Mouse (Mus musculus) CH12.LX (cell line): ENCODE results near the gene Cpz. TPM values are rescaled to one million over a fixed set of nuclear protein-coding genes. Genes with fewer than 3 reads are reported as not detected.

Experiments
- DNase-seq: peaks from one replicate; pipeline ENCODE4 v3.0.0-alpha.2; 2013; ENCODE audit errors: extremely low read depth
- H3K27ac ChIP-seq: 2 replicates; pipeline ENCODE4 v1.5.1; 2012; ENCODE audit warnings: low read depth, mild to moderate bottlenecking, control low read depth, moderate library complexity; ENCODE audit not compliant: insufficient read depth
- H3K27me3 ChIP-seq: replicated peaks from 2 replicates; pipeline ENCODE3; 2012; ENCODE audit warnings: inconsistent platforms
- H3K36me3 ChIP-seq, 2 experiments: replicated peaks in 1 of 2; 2 replicates each; pipeline versions ENCODE3 to v1.6.1; 2012; ENCODE audit warnings: inconsistent platforms in 1 of 2, low read length in 1 of 2, mild to moderate bottlenecking in 1 of 2, mixed read lengths in 1 of 2, moderate library complexity in 1 of 2; ENCODE audit not compliant: control insufficient read depth in 1 of 2, insufficient read depth in 1 of 2
- H3K4me1 ChIP-seq, 2 experiments: 2 replicates each; pipeline ENCODE4 v1.6.1; 2012; ENCODE audit warnings: inconsistent platforms in 1 of 2, moderate library complexity in 1 of 2; ENCODE audit not compliant: insufficient read depth in 2 of 2, control insufficient read depth in 1 of 2
- H3K4me2 ChIP-seq: 2 replicates; pipeline ENCODE4 v1.6.1; 2012; ENCODE audit warnings: low read depth, mild to moderate bottlenecking, control low read depth; ENCODE audit not compliant: poor library complexity, insufficient read depth, severe bottlenecking
- H3K4me3 ChIP-seq, 3 experiments: fragments of 150-350 bp in 1 of 3; sonication (generic) in 1 of 3; replicated peaks in 1 of 3; 2 replicates each; pipeline versions ENCODE3 to v1.5.1; 2011 to 2012; ENCODE audit warnings: low read depth in 2 of 3, low read length in 2 of 3, mild to moderate bottlenecking in 2 of 3, moderate library complexity in 2 of 3, control low read depth in 1 of 3, improper control_type of control experiment in 1 of 3, inconsistent platforms in 1 of 3, mixed read lengths in 1 of 3; ENCODE audit not compliant: poor library complexity in 1 of 3
- H3K79me2 ChIP-seq: replicated peaks from 2 replicates; pipeline ENCODE4 v1.6.1; 2012; ENCODE audit warnings: mild to moderate bottlenecking, moderate library complexity; ENCODE audit not compliant: control insufficient read depth, poor library complexity, insufficient read depth, severe bottlenecking; ENCODE audit errors: extremely low read depth
- H3K9ac ChIP-seq: 2 replicates; pipeline ENCODE4 v1.6.1; 2012; ENCODE audit warnings: low read depth, mild to moderate bottlenecking, control low read depth, moderate library complexity; ENCODE audit not compliant: insufficient read depth
- H3K9me3 ChIP-seq: replicated peaks from 2 replicates; pipeline ENCODE3; 2012; ENCODE audit warnings: low read length, inconsistent platforms, mixed read lengths
- CHD1 ChIP-seq: IDR thresholded peaks from 2 replicates; pipeline ENCODE4 v1.6.1; 2012; ENCODE audit warnings: low read depth, low read length, improper control_type of control experiment, inconsistent platforms
- EP300 ChIP-seq: IDR thresholded peaks from 2 replicates; pipeline ENCODE4 v1.6.1; 2011; ENCODE audit warnings: low read length, improper control_type of control experiment
- GABPA ChIP-seq: IDR thresholded peaks from 2 replicates; pipeline ENCODE4 v1.6.1; 2012; ENCODE audit warnings: low read depth, low read length, improper control_type of control experiment, inconsistent platforms; ENCODE audit not compliant: insufficient replicate concordance
- HCFC1 ChIP-seq: IDR thresholded peaks from 2 replicates; pipeline ENCODE4 v1.6.1; 2012; ENCODE audit warnings: low read depth, mild to moderate bottlenecking, inconsistent platforms, low read length, improper control_type of control experiment
- KAT2A ChIP-seq: IDR thresholded peaks from 2 replicates; pipeline ENCODE4 v1.6.1; 2012; ENCODE audit warnings: low read length, improper control_type of control experiment, inconsistent platforms; ENCODE audit not compliant: insufficient replicate concordance
- MAFK ChIP-seq: IDR thresholded peaks from 2 replicates; pipeline ENCODE4 v1.6.1; 2011; ENCODE audit warnings: low read length, improper control_type of control experiment; ENCODE audit not compliant: insufficient replicate concordance
- MAX ChIP-seq: IDR thresholded peaks from 2 replicates; pipeline ENCODE4 v1.6.1; 2011; ENCODE audit warnings: low read length, improper control_type of control experiment
- MXI1 ChIP-seq: IDR thresholded peaks from 2 replicates; pipeline ENCODE4 v1.6.1; 2011; ENCODE audit warnings: mild to moderate bottlenecking, low read depth, low read length, improper control_type of control experiment
- NELFE ChIP-seq: IDR thresholded peaks from 2 replicates; pipeline ENCODE4 v1.6.1; 2011; ENCODE audit warnings: low read depth, low read length, improper control_type of control experiment
- POLR2AphosphoS2 ChIP-seq: IDR thresholded peaks from 2 replicates; pipeline ENCODE4 v1.6.1; 2011; ENCODE audit warnings: low read depth, low read length, improper control_type of control experiment
- TCF12 ChIP-seq: IDR thresholded peaks from 2 replicates; pipeline ENCODE4 v1.6.1; 2014; ENCODE audit warnings: low read depth, mild to moderate bottlenecking, inconsistent platforms, low read length, improper control_type of control experiment
- UBTF ChIP-seq: IDR thresholded peaks from 2 replicates; pipeline ENCODE4 v1.6.1; 2012; ENCODE audit warnings: low read depth, mild to moderate bottlenecking, inconsistent platforms, low read length, improper control_type of control experiment, moderate library complexity
- ZC3H11A ChIP-seq: IDR thresholded peaks from 2 replicates; pipeline ENCODE4 v1.6.1; 2012; ENCODE audit warnings: low read depth, mild to moderate bottlenecking, inconsistent platforms, low read length, improper control_type of control experiment
- ZKSCAN1 ChIP-seq: IDR thresholded peaks from 2 replicates; pipeline ENCODE4 v1.6.1; 2012; ENCODE audit warnings: low read depth, inconsistent platforms, low read length, improper control_type of control experiment, borderline replicate concordance
- dilution Hi-C: fragments of 300-500 bp; cut with MboI; formaldehyde crosslinking; loops from 2 replicates; pipeline ENCODE4 v1.14.3; 2020; ENCODE audit warnings: low sequenced_read_pairs; ENCODE audit not compliant: extremely low pct_unique_long_range_greater_than_20kb, extremely low pct_ligation_motif_present
- in situ Hi-C: fragments of 300-500 bp; cut with MboI; formaldehyde crosslinking; loops from 3 replicates; pipeline ENCODE4 v1.14.3; 2019; ENCODE audit warnings: low sequenced_read_pairs, low pct_ligation_motif_present, low pct_unique_long_range_greater_than_20kb, mixed read lengths
- polyA plus RNA-seq: library from polyadenylated mRNA; unstranded; fragments of >175 nt; gene quantifications from 2 replicates; pipeline ENCODE4 v1.2.1, GENCODE M21; 2012; ENCODE audit warnings: low read depth; ENCODE audit not compliant: insufficient read length
- total RNA-seq, 2 experiments: library from RNA; depleted of rRNA; stranded (reverse); fragments of 300-350 nt in 1 of 2; fragments of >200 nt in 1 of 2; gene quantifications; 2 replicates each; pipeline ENCODE4 v1.2.3; 2012 to 2014

Gene Cpz
- total and polyA plus RNA-seq, 3 experiments, result not detected

- no peak overlapping the region for H3K4me3 ChIP-seq
- no peak for DNase-seq
- in situ Hi-C loops (no loop called here), dilution Hi-C loops (no loop called here)
- no peak overlapping the region for H3K27ac ChIP-seq
- no peaks in the 10 kb centered on the region for H3K36me3 ChIP-seq
- peaks cover 6% of the 10 kb centered on the region for H3K9me3 ChIP-seq
- H3K27me3 ChIP-seq, result peaks cover 87% of the 10 kb centered on the region
- no peak overlapping the region for H3K4me2 ChIP-seq
- TF ChIP-seq POLR2AphosphoS2 (no peak), MAX (no peak), GABPA (no peak), EP300 (no peak), MXI1 (no peak), UBTF (no peak), ZKSCAN1 (no peak)
- H3K4me1 ChIP-seq, result no peaks in the 10 kb centered on the region; a peak in 1 of 4 replicates
- H3K9ac ChIP-seq, result no peak overlapping the region
- no peaks in the 10 kb centered on the region for H3K79me2 ChIP-seq
These were observed 15.1 kb upstream of the Cpz start for GRCm38 (mm10) chr5:35540555-35540954.

GRCm38 (mm10) chr5:35539576-35539975 is 14.1 kb upstream of the Cpz start:
- TF ChIP-seq TCF12, result no peak
- no peak for TF ChIP-seq MAFK
- Histone ChIP-seq H3K9me3 (peaks cover 6% of the 10 kb centered on the region), H3K4me1 (no peaks in the 10 kb centered on the region; a peak in 1 of 4 replicates), H3K9ac (no peak overlapping the region), H3K79me2 (no peaks in the 10 kb centered on the region), H3K4me2 (no peak overlapping the region), H3K27ac (no peak overlapping the region), H3K4me3 (no peak overlapping the region), H3K36me3 (no peaks in the 10 kb centered on the region), H3K27me3 (peaks cover 81% of the 10 kb centered on the region)
- in situ Hi-C loops (no loop called here), dilution Hi-C loops (no loop called here)
- DNase-seq, result no peak

DNA sequence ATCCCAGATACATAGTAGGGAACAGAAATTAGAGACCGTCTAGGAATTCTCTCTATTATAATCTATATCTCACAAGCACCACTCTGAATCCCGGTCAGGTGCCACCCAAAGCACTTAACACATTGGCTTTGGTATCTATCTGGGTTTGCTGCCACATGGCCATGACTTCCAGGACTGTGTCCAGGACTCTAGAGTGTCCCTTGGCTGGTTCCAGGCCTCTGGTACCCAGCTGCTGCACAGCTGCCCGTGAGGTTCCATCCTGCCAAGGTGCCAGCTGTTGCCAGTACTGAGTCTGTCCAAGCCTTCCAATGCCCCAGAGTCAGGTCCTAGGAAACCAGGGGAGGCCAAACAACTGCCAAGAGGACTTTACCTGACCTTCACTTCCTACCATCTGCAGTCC is 12.5 kb upstream of the Cpz start:
- in situ Hi-C loops (no loop called here), dilution Hi-C loops (no loop called here)
- Histone ChIP-seq H3K27ac (no peak overlapping the region), H3K9me3 (peaks cover 6% of the 10 kb centered on the region), H3K27me3 (peaks cover 67% of the 10 kb centered on the region), H3K4me1 (no peaks in the 10 kb centered on the region; a peak in 1 of 4 replicates), H3K4me3 (no peak overlapping the region), H3K9ac (no peak overlapping the region), H3K4me2 (no peak overlapping the region), H3K79me2 (no peaks in the 10 kb centered on the region), H3K36me3 (no peaks in the 10 kb centered on the region)
- TF ChIP-seq KAT2A (no peak), HCFC1 (no peak), ZC3H11A (no peak), NELFE (no peak), CHD1 (no peak)
- DNase-seq, result no peak
